Mouse (Mus musculus) lung, adult 2 months (tissue): ENCODE measurements around the gene Il17a. TPM values are rescaled to one million over a fixed set of nuclear protein-coding genes. Genes with fewer than 3 reads are reported as not detected.

ENCODE experiments used
- DNase-seq: peaks from one replicate; pipeline ENCODE4 v3.0.0; 2022
- H3K4me1 ChIP-seq: fragments of 200-500 bp; 2 replicates; pipeline ENCODE4 v1.6.1; 2011; ENCODE audit warnings: low read length; ENCODE audit not compliant: control insufficient read depth, insufficient read depth
- H3K4me3 ChIP-seq: fragments of 200-500 bp; replicated peaks from 2 replicates; pipeline ENCODE3; 2011; ENCODE audit warnings: low read depth, mild to moderate bottlenecking, control low read depth, low read length; ENCODE audit errors: extremely low read depth
- CTCF ChIP-seq: fragments of 200-500 bp; IDR thresholded peaks from 2 replicates; pipeline ENCODE4 v1.5.1; 2011; ENCODE audit warnings: mild to moderate bottlenecking, low read length, control low read depth; ENCODE audit not compliant: insufficient read depth
- POLR2A ChIP-seq: fragments of 200-500 bp; IDR thresholded peaks from 2 replicates; pipeline ENCODE4 v1.6.1; 2011; ENCODE audit warnings: low read depth, mild to moderate bottlenecking, control low read depth, low read length, borderline replicate concordance; ENCODE audit errors: extremely low read depth
- WGBS: fragments of 180-500 bp; shearing (Covaris S2); methylation state at CpG from one replicate; pipeline ENCODE4 v1.1.7; 2018; 5-methylcytosine and 5-hydroxymethylcytosine counted together
- polyA plus RNA-seq: library from polyadenylated mRNA; depleted of rRNA; stranded (reverse); fragments of >200 nt; gene quantifications from 2 replicates; pipeline ENCODE4 v1.2.3, GENCODE M21; 2012; rRNA removed

The Il17a gene
- polyA plus RNA-seq, 1 experiment = not detected

- Histone ChIP-seq H3K4me1 (no peaks in the 10 kb centered on the region), H3K4me3 (no peak overlapping the region)
- WGBS = 79% methylated on average over 2 of the region's 2 CpGs
- DNase-seq = no peak
- TF ChIP-seq POLR2A (no peak), CTCF (no peak)
Observed at GRCm38 (mm10) chr1:20778366-20778765, 47.7 kb downstream of the Il17a start.

Other genes with a start within 250 kb of the Il17a start
- gene Pkhd1, start 112.8 kb upstream of the Il17a start, polyA plus RNA-seq = 0.05 and 0.19 TPM in 2 replicates
- not detected in 2 replicates for gene Il17f, start 59.7 kb downstream of the Il17a start, polyA plus RNA-seq
- 8.0 and 15.7 TPM in 2 replicates for gene Mcm3, start 89.4 kb downstream of the Il17a start, polyA plus RNA-seq
- gene Paqr8, start 159.7 kb downstream of the Il17a start, polyA plus RNA-seq = 42.6 and 47.2 TPM in 2 replicates
- gene Efhc1, start 220.7 kb downstream of the Il17a start, polyA plus RNA-seq = 10.4 and 14.9 TPM in 2 replicates